Mouse (Mus musculus) heart, embryonic 10.5 days (tissue): ENCODE measurements at regions not wholly inside any gene's neighbourhood (a gene's known extent, or its start where the extent isn't known, plus 50 kb on each side); places are given as distances from the start of the nearest gene placed in this dataset.

Experiments
- DNase-seq: peaks from one replicate; pipeline ENCODE4 v3.0.0-alpha.2; 2017; ENCODE audit warnings: low spot score
- H3K27ac ChIP-seq: fragments of 300-500 bp; sonication (generic); 2 replicates; pipeline ENCODE4 v1.5.1; 2016; ENCODE audit warnings: mild to moderate bottlenecking
- H3K27me3 ChIP-seq: fragments of 300-500 bp; sonication (generic); 2 replicates; pipeline ENCODE4 v1.6.1; 2016; ENCODE audit warnings: mild to moderate bottlenecking; ENCODE audit not compliant: poor library complexity, insufficient read depth, severe bottlenecking
- H3K36me3 ChIP-seq: fragments of 300-500 bp; sonication (generic); 2 replicates; pipeline ENCODE4 v1.6.1; 2016; ENCODE audit warnings: mild to moderate bottlenecking, moderate library complexity
- H3K4me1 ChIP-seq: fragments of 300-500 bp; sonication (generic); 2 replicates; pipeline ENCODE4 v1.6.1; 2016; ENCODE audit warnings: mild to moderate bottlenecking
- H3K4me3 ChIP-seq: fragments of 300-500 bp; sonication (generic); 2 replicates; pipeline ENCODE4 v1.5.1; 2016; ENCODE audit warnings: mild to moderate bottlenecking, moderate library complexity
- H3K9me3 ChIP-seq: fragments of 300-500 bp; sonication (generic); 2 replicates; pipeline ENCODE4 v1.6.1; 2016; ENCODE audit warnings: mild to moderate bottlenecking, moderate library complexity
- WGBS: fragments of 180-500 bp; shearing (Covaris S2); methylation state at CpG from one replicate; pipeline ENCODE4 v1.1.7; 2016; 5-methylcytosine and 5-hydroxymethylcytosine counted together

DNA sequence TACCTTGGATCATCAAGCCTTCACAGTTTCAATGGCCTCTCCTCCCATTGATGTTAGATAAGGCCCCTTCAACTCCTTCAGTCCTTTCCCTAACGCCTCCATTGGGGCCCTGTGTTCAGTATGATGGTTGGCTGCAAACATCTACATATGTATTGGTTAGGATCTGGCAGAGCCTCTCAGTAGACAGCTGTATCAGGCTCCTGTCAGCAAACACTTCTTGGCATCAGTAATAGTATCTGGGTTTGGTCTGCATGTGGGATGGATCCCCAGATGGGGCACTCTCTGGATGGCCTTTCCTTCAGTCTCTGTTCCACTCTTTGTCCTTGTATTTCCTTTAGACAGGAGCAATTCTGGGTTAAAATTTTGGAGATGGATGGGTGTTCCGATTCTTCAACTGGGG is 84.0 kb upstream of the N4bp1 start:
- H3K4me1 ChIP-seq, result no peaks in the 10 kb centered on the region
- no peaks in the 10 kb centered on the region for H3K27me3 ChIP-seq
- H3K27ac ChIP-seq, result no peak overlapping the region
- H3K4me3 ChIP-seq, result no peak overlapping the region
- H3K36me3 ChIP-seq, result no peaks in the 10 kb centered on the region
- 85% methylated on average over 2 of the region's 2 CpGs for WGBS
- H3K9me3 ChIP-seq, result no peaks in the 10 kb centered on the region
- DNase-seq, result peak; percentile 51

DNA sequence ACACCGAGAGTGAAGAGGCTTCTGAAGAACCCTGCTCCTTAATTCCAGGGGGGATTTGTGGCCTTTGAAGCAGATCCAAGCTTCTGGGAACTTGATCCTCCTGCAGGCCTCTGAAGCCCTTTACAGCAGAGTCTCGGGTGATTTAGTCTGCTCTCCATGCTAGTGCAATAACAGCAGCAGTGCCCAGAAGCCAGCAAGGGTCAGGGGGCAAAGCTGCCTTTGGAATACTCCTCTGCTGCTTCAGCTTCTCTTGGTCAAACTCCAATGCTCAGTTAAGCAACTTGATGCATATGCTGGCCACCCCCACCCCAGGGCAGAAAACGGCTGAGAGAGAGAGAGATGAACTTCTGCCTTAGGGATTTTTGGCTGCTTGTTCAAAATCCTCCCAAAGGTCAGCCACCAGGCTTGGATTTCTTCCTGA is 82.8 kb upstream of the N4bp1 start:
- H3K4me3 ChIP-seq, result no peak overlapping the region
- H3K4me1 ChIP-seq, result no peaks in the 10 kb centered on the region
- no peaks in the 10 kb centered on the region for H3K9me3 ChIP-seq
- WGBS, result 26% methylated on average over 3 of the region's 3 CpGs
- H3K27ac ChIP-seq, result no peak overlapping the region
- no peaks in the 10 kb centered on the region for H3K27me3 ChIP-seq
- DNase-seq, result peak; percentile 56
- H3K36me3 ChIP-seq, result no peaks in the 10 kb centered on the region

DNA sequence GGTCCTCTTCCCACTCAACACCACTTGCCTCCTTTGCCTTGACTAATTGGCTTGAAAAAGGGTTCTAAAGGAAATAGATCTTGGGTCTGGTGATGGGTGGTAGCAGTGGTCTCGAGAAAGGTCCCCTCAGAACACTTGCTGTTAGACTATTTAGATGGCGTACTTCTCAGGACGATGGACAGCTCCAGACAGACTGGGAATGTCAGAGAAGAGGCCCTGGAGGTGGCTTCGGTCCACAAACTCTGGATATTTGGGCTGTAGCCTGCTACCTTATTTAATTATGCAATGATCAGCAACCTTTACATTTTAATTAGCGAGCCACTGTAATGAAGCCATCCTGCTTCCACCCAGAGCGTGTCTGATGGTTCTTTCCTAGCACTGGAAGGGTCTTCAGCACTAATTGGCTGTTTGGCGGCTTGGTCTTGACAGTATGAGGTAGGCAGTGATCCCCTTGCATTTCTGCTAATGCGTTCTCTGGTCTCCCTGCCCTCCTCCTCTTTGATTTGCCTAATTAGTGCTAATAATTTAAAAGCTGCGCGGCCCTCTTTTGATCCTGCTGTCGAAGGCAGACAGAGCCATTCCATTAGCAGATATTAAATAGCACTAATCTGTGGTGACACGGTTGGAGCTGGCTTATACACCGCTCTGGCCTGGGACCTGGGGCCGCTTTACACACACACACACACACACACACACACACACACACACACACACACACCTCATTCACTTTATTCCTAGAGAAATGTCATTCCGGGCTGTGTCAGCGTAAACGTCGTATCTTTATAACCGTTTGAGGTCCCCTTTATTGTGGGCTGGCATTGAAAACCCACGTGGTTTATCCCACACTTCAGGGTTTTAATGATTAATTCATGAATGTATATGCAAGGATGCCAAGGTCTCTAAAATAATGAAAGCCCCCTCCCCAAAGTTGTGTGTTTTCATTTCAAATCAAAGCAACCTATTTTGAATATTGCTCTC is 76.4 kb upstream of the N4bp1 start:
- WGBS, result 76% methylated on average over 20 of the region's 20 CpGs
- Histone ChIP-seq H3K36me3 (no peaks in the 10 kb centered on the region), H3K27me3 (no peaks in the 10 kb centered on the region), H3K4me1 (no peaks in the 10 kb centered on the region), H3K9me3 (no peaks in the 10 kb centered on the region), H3K4me3 (no peak overlapping the region), H3K27ac (no peak overlapping the region)
- peak; percentile 68 for DNase-seq
